Mouse (Mus musculus): ENCODE data around the gene Gm3402. TPM values are rescaled to one million over a fixed set of nuclear protein-coding genes. Genes with fewer than 3 reads are reported as not detected.
"Not testable (repeated sequence)": the region's sequence is repeated elsewhere in the genome, so short reads cannot be mapped to it uniquely, and the experiment has no call there.

The Gm3402 gene
- polyA plus RNA-seq, 1 experiment from 2014 or later = not detected

DNA sequence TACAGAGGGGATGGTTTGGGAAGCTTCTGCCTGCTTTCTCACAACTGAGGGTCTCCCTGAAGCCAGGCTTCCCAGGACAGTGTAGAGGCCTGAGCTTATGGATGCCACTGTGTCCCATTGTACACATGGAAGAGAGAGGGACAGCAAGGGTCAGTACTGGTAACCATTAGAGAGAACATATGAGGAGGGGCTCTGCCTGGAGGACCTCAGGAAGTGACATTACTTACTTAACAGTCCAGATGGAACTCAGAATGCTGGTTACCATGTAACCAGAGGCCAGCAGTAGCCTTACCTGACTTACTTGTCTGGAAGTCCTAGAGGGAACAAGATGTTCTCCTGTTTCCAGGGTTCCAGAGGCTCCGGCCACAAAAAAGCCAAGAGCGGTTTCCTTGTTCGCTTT lies 41.9 kb downstream of the Gm3402 start, which contains the start of gene Gm3415:
TSS of gene Gm3415 (plus strand) at position 301 of the 400 bp plus-strand sequence.
- H3K4me3 ChIP-seq; H3K9ac ChIP-seq; ATAC-seq (ENCODE audit: low FRiP score, low read depth); H3K27ac ChIP-seq; H3K9me3 ChIP-seq; H3K36me3 ChIP-seq; H3K27me3 ChIP-seq; H3K4me1 ChIP-seq; H3K4me2 ChIP-seq (replicated peaks): not testable (repeated sequence)
- WGBS = no CpG with 5 or more reads among the region's 3 CpGs

DNA sequence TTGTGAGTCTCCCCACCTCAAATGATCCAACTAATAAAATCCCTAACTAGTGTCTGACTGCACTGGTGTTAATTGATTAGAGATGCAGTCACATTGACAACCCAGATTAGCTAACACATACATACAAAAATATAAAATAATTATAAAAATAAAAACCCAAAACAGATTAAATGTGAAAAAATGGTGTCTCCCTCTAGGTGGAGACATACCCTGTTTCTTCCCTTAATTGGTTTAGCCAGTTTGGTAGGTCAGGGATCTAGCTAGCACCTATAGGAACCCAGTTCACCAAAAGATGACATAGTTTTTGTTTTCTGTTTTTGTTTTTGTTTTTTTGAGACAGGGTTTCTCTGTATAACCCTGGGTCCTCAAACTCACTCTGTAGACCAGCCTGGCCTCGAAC lies 50.3 kb downstream of the Gm3402 start:
- Histone ChIP-seq H3K4me1 (no peaks in the 10 kb centered on the region), H3K36me3 (no peaks in the 10 kb centered on the region), H3K4me2 (replicated peaks) (no peak overlapping the region), H3K4me3 (no peak overlapping the region), H3K9ac (no peak overlapping the region), H3K9me3 (no peaks in the 10 kb centered on the region), H3K27me3 (no peaks in the 10 kb centered on the region), H3K27ac (no peak overlapping the region)
- WGBS = 96% methylated on average over 1 of the region's 1 CpGs
- no peak for ATAC-seq (ENCODE audit: low FRiP score, low read depth)

Other genes with a start within 250 kb of the Gm3402 start
- gene Wasf3, start 129.1 kb upstream of the Gm3402 start, polyA plus RNA-seq (2015; fragmentation: Nextera tagmentation; extraction: Ambion mirVana) = 3.7 and 4.5 TPM in 2 replicates
- not detected in 2 replicates for gene Gm6408, start 32.2 kb upstream of the Gm3402 start, polyA plus RNA-seq (2015; fragmentation: Nextera tagmentation; extraction: Ambion mirVana)
- gene Gm6370, start 22.8 kb upstream of the Gm3402 start, polyA plus RNA-seq (2015; fragmentation: Nextera tagmentation; extraction: Ambion mirVana) = not detected in 2 replicates
- gene 4930449I24Rik, start 11.7 kb upstream of the Gm3402 start, polyA plus RNA-seq (2015; fragmentation: Nextera tagmentation; extraction: Ambion mirVana) = not detected in 2 replicates
- gene Gm3404, start 11.7 kb downstream of the Gm3402 start, polyA plus RNA-seq (2015; fragmentation: Nextera tagmentation; extraction: Ambion mirVana) = not detected in 2 replicates
- gene Gm3409, start 23.5 kb downstream of the Gm3402 start, polyA plus RNA-seq (2015; fragmentation: Nextera tagmentation; extraction: Ambion mirVana) = not detected in 2 replicates
- not detected in 2 replicates for gene Gm3415, start 42.0 kb downstream of the Gm3402 start, polyA plus RNA-seq (2015; fragmentation: Nextera tagmentation; extraction: Ambion mirVana)
- 0.17 and 0.22 TPM in 2 replicates for gene Gpr12, start 71.1 kb downstream of the Gm3402 start, polyA plus RNA-seq (2015; fragmentation: Nextera tagmentation; extraction: Ambion mirVana)